Mouse (Mus musculus) bone marrow, adult 2 months (tissue): Measurements from ENCODE around the gene Nlgn1.

Experiments
- CTCF ChIP-seq: fragments of 200-500 bp; IDR thresholded peaks from 2 replicates; pipeline ENCODE4 v1.5.1; 2011; ENCODE audit warnings: low read length, control low read depth; ENCODE audit not compliant: control insufficient read depth, insufficient read depth
- POLR2A ChIP-seq: fragments of 200-500 bp; IDR thresholded peaks from 2 replicates; pipeline ENCODE4 v1.6.1; 2011; ENCODE audit warnings: low read depth, mild to moderate bottlenecking, control low read depth, low read length, borderline replicate concordance; ENCODE audit not compliant: control insufficient read depth

DNA sequence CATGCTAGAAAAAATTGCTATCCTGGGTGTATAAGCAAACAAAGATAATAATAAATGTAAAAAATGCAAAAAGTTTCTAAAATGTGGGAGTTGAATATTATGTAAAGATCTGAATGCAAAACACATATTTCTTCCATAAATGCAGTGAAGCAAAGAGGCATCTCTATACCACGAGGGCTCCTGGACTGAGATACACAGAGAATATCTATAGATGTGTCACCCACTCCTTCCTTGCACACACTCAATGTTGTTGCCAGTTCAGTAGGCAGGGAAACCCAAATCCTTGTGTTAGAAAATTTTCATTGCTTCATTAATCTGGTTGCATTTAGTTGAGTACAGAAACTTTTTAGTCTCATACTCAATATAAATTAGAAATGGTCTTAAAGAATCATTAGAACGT, 364.7 kb downstream of the Nlgn1 start:
- TF ChIP-seq POLR2A, result no peak
- TF ChIP-seq CTCF, result no peak
